Mouse (Mus musculus) thymus, postnatal 0 days (tissue): Measurements from ENCODE around the gene Vmn2r26. TPM values are rescaled to one million over a fixed set of nuclear protein-coding genes. Genes with fewer than 3 reads are reported as not detected.
"Not testable (repeated sequence)": the region's sequence is repeated elsewhere in the genome, so short reads cannot be mapped to it uniquely, and the experiment has no call there.

ENCODE experiments used
- DNase-seq: peaks from one replicate; pipeline ENCODE4 v3.0.0-alpha.2; 2015; ENCODE audit warnings: low spot score
- polyA plus RNA-seq: library from polyadenylated mRNA; unstranded; fragments of >200 nt; fragmentation: Nextera tagmentation; extraction: Ambion mirVana; gene quantifications from 2 replicates; pipeline ENCODE4 v1.2.1, GENCODE M21; 2015

Vmn2r26 gene
- polyA plus RNA-seq = not detected in 2 replicates

DNA sequence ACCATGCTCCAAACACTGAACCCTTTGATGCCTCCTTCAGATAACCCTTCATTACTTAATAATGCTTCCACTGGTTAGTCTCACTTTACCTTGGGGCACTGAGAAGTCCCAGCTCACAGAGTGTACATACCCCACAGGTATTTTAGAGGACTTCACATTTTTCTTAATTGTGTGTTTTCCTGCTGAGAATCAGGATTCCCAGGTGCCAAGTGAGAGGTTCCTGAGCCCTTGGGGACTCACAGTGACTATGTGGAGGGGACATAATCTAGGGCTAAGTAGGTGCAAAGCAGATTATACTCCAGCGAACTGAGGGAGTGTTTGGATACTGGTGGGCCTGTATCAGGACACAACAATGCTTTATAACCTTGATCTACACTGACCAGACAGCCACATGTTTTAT, at the start of gene Vmn2r26:
Gene Vmn2r26 (plus strand): TSS at position 301 of the 400 bp plus-strand sequence.
- not testable (repeated sequence) for DNase-seq

DNA sequence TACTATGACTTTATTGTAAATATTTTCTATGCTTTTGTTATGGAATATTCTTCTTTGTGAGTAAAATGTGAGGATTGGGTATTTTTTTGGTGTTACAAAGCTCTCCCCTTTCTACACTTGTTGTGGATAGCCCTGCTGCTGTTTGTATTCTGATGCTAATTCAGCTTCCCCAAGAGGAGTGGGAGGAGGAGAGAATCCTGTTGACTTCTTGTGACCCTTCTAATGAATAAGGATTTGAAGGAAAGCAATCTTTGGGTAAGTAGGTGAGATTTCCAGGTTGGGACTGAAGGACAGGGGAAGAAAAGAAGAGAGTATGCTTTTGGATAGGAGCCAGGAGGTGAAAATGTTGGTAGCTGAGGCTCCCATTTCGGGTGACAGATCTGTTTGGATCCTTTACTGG, 3.5 kb upstream of the Vmn2r26 start:
- DNase-seq = no peak

DNA sequence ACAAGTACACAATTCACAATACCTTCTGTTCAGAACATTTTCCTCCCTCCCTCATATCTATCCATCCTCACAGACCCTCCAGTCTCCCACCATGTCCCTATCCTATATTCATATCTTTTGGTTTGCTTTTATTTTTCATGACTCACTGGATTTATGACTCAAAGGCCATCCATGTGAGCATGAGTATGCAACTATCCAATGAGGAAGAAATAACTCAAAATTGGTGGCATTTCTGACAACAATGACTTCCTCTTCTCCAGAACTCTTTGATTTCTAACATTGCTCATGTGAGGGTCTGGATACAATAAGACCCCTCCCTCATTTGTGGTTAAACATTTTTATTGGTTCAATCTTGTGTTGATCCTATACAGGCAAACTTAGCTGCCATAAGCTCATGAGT, 24.0 kb downstream of the Vmn2r26 start:
- DNase-seq = no peak

DNA sequence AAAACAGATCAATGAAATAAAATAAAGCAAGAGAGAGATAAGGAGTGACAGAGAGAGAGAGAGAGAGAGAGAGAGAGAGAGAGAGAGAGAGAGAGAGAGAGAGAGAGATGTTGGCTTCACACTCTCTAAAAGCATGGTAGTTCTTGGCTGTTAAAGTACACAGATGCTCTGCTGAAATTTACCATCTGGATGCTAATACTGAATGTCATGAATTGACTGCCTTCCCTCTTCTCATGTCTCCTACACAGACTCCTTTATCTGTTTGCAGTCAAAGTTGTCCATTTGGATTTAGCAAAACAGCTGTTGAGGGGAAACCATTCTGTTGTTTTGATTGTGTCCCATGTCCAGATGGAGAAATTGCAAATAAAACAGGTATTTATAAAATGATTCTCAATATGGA, 29.2 kb downstream of the Vmn2r26 start:
- not testable (repeated sequence) for DNase-seq

DNA sequence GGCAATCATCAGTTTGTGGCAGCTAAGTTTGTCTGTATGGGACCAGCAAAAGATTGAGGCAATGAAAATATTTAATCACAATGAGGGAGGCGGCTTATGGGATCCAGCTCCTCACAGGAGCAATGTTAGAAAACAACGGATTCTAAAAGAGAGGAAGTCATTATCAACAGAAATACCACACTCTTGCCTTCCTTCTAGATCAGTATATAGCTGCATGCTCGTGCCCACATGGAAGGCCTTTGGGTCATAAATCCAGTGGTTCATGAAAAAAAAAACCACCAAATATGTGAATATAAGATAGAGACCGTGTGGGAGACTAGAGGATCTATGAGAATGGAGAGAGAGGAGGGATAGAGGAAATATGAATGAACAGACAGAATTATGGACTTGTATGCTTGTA, 78.0 kb downstream of the Vmn2r26 start:
- DNase-seq = no peak

Other genes starting within 250 kb of the Vmn2r26 start
- gene Vmn2r24, start 245.7 kb upstream of the Vmn2r26 start, polyA plus RNA-seq = not detected in 2 replicates
- not detected in 2 replicates for gene Vmn2r25, start 171.1 kb upstream of the Vmn2r26 start, polyA plus RNA-seq
- not detected in 2 replicates for gene Vmn2r27, start 207.3 kb downstream of the Vmn2r26 start, polyA plus RNA-seq